Mouse (Mus musculus) heart, postnatal 36 days (tissue): ENCODE results near the gene Zfp160. TPM values are rescaled to one million over a fixed set of nuclear protein-coding genes. Genes with fewer than 3 reads are reported as not detected.

ENCODE experiments used
- total RNA-seq, 2 experiments: library from RNA; stranded (reverse); gene quantifications; 2 replicates each; pipeline ENCODE4 v1.2.3; 2021

Zfp160 gene
- total RNA-seq, 2 experiments from 2014 or later = 8.0 to 10.9 TPM

Other genes starting within 250 kb of the Zfp160 start
- gene Vmn1r228, start 222.7 kb upstream of the Zfp160 start, total RNA-seq = not detected
- gene Vmn1r229, start 197.3 kb upstream of the Zfp160 start, total RNA-seq = not detected
- gene Vmn1r230, start 168.5 kb upstream of the Zfp160 start, total RNA-seq = not detected
- not detected for gene Vmn1r231, start 103.8 kb upstream of the Zfp160 start, total RNA-seq
- gene Vmn1r232, start 89.2 kb upstream of the Zfp160 start, total RNA-seq = not detected
- gene Ppp2r1a, start 63.6 kb upstream of the Zfp160 start, total RNA-seq = 100 to 1,000 TPM; 177 to 199 TPM
- not detected for gene Vmn1r233, start 12.4 kb upstream of the Zfp160 start, total RNA-seq
- gene Vmn1r234, start 217.2 kb downstream of the Zfp160 start, total RNA-seq = not detected
- not detected for gene Vmn1r235, start 247.5 kb downstream of the Zfp160 start, total RNA-seq